Comparison of ENCODE assay signal across 10 mouse cellular contexts in the genomic region with DNA sequence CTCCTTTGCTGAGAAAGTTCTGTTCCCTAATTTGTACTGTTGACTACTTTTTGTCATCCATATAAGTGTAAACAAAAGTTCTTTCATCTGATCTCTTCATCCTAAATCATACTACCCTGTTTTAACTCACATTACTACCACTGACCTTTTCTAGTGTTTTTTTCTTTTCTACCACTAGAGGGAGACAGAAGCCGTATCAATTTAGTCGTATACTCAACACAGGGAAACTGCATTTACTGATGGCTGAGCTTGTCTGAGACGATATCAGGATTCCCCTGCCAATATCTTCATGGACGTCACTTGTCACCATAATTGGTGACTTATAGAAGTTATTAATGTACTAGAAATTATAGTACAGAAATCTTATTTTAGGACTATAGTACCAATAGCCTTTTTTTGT. TPM values are rescaled to one million over a fixed set of nuclear protein-coding genes. Genes with fewer than 3 reads are reported as not detected.
DNase-seq lines count a peak whose midpoint lies in the region; ATAC-seq and TF ChIP-seq lines count a peak whose summit lies in the region.
"Had no signal": no experiment of that assay in that cellular context is flagged by ENCODE, and none has a peak within 500 bp of the region (broad histone marks: within the 10 kb centered on the region; RNA-seq: fewer than 3 reads in every experiment).

No protein-coding gene starts in this region.

- no peaks in the 10 kb centered on the region for H3K4me1 ChIP-seq in cerebellum, adult 2 months (ENCODE audit: control insufficient read depth, insufficient read depth, low read length)
- no peaks in the 10 kb centered on the region for H3K4me1 ChIP-seq in lung, adult 2 months (ENCODE audit: control insufficient read depth, insufficient read depth, low read length)

- DNase-seq in cerebellum, adult 2 months, result peak in 1 of 2 experiments; percentile 13
- DNase-seq in cerebellum, adult 18-20 months, result no peak
- no peak for DNase-seq in lung, adult 2 months
- DNase-seq in lung, postnatal 4 days, result no peak
- no peak for DNase-seq in right cerebral cortex, postnatal 10 days (ENCODE audit: low spot score in 2 of 2)
- no peak for DNase-seq in frontal cortex, postnatal 25 days (ENCODE audit: low spot score in 2 of 2)

- TF ChIP-seq POLR2A in cerebellum, adult 2 months (IDR thresholded peaks at IDR 0.05; ENCODE audit: borderline replicate concordance, insufficient read depth, low read length), result no peak
- no peak for TF ChIP-seq POLR2A in lung, adult 2 months (IDR thresholded peaks at IDR 0.05; ENCODE audit: borderline replicate concordance, extremely low read depth, low read depth, low read length)

- H3K27me3 ChIP-seq in cerebellum, adult 2 months (ENCODE audit: control insufficient read depth, insufficient read depth, low read length), result no peaks in the 10 kb centered on the region

- H3K27ac ChIP-seq in cerebellum, adult 2 months (ENCODE audit: insufficient read depth, low read length), result no peak overlapping the region

- no peak overlapping the region for H3K4me3 ChIP-seq in cerebellum, adult 2 months (replicated peaks; ENCODE audit: insufficient read depth, low read depth, low read length)
- H3K4me3 ChIP-seq in lung, adult 2 months (replicated peaks; ENCODE audit: extremely low read depth, low read depth, low read length), result no peak overlapping the region

- WGBS in cerebellum, adult 2 months, result 8% methylated on average over 4 of the region's 4 CpGs
- 11% methylated on average over 4 of the region's 4 CpGs for WGBS in lung, adult 2 months

- peak; percentile 17; the same call in 1 of the 2 replicates for TF ChIP-seq CTCF in cerebellum, adult 2 months (IDR thresholded peaks at IDR 0.05; ENCODE audit: borderline replicate concordance, insufficient read depth, low read depth, low read length)
- TF ChIP-seq CTCF in lung, adult 2 months (IDR thresholded peaks at IDR 0.05; ENCODE audit: insufficient read depth, low read length), result 0 out of 2 replicates have a peak, but pooled peaks have one; percentile 2

- ATAC-seq in granulocyte monocyte progenitor cell, adult 5-6 weeks (replicated peaks; ENCODE audit: poor library complexity, severe bottlenecking), result peak; percentile 52
- peak; percentile 58; the same call in 1 of the 2 replicates for ATAC-seq in neutrophil, adult 5-6 weeks (ENCODE audit: extremely low read depth, insufficient number of reproducible peaks, low FRiP score, poor library complexity, severe bottlenecking)

RNA-seq across cellular contexts. Expression of gene G6pdx, which starts 23.8 kb away (rescaled TPM):
- polyA plus RNA-seq in cerebellum, adult 2 months (2012; rRNA removed), result 64.7 and 65.4 TPM in 2 replicates
- 26.4 and 49.2 TPM in 2 replicates for polyA plus RNA-seq in lung, adult 2 months (2012; rRNA removed)
- 164 and 168 TPM in 2 replicates for total RNA-seq in granulocyte monocyte progenitor cell, adult 5-6 weeks (2014; fragmentation: Nextera tagmentation)
- 120 and 126 TPM in 2 replicates for total RNA-seq in granulocyte monocyte progenitor cell, adult 5-6 weeks (2017)
- total RNA-seq in neutrophil, adult 5-6 weeks (2017), result 95.0 and 103 TPM in 2 replicates

RNA-seq across cellular contexts. Expression of gene Gm6880, which starts 28.4 kb away (rescaled TPM):
- polyA plus RNA-seq in cerebellum, adult 2 months (2012; rRNA removed), result not detected in 2 replicates
- not detected in 2 replicates for polyA plus RNA-seq in lung, adult 2 months (2012; rRNA removed)
- total RNA-seq in granulocyte monocyte progenitor cell, adult 5-6 weeks (2014; fragmentation: Nextera tagmentation), result not detected in 2 replicates
- total RNA-seq in granulocyte monocyte progenitor cell, adult 5-6 weeks (2017), result not detected in 2 replicates
- not detected in 2 replicates for total RNA-seq in neutrophil, adult 5-6 weeks (2017)
- polyA plus RNA-seq: C2C12; gonadal fat pad, adult 2 months had no signal

RNA-seq across cellular contexts. Expression of gene Ikbkg, which starts 59.7 kb away (rescaled TPM):
- 22.3 TPM in 2 replicates for polyA plus RNA-seq in cerebellum, adult 2 months (2012; rRNA removed)
- polyA plus RNA-seq in lung, adult 2 months (2012; rRNA removed), result 15.2 and 20.2 TPM in 2 replicates
- total RNA-seq in granulocyte monocyte progenitor cell, adult 5-6 weeks (2014; fragmentation: Nextera tagmentation), result 13.1 and 23.7 TPM in 2 replicates
- total RNA-seq in granulocyte monocyte progenitor cell, adult 5-6 weeks (2017), result 23.1 and 57.0 TPM in 2 replicates
- 48.4 and 59.4 TPM in 2 replicates for total RNA-seq in neutrophil, adult 5-6 weeks (2017)

RNA-seq across cellular contexts. Expression of gene Fam3a, which starts 59.7 kb away (rescaled TPM):
- 31.8 and 36.0 TPM in 2 replicates for polyA plus RNA-seq in cerebellum, adult 2 months (2012; rRNA removed)
- polyA plus RNA-seq in lung, adult 2 months (2012; rRNA removed), result 50.9 and 53.3 TPM in 2 replicates
- 8.8 and 21.1 TPM in 2 replicates for total RNA-seq in granulocyte monocyte progenitor cell, adult 5-6 weeks (2014; fragmentation: Nextera tagmentation)
- 12.3 and 14.7 TPM in 2 replicates for total RNA-seq in granulocyte monocyte progenitor cell, adult 5-6 weeks (2017)
- 22.6 and 27.9 TPM in 2 replicates for total RNA-seq in neutrophil, adult 5-6 weeks (2017)
